Mouse (Mus musculus) Patski (cell line): ENCODE results near the gene Zbtb25. TPM values are rescaled to one million over a fixed set of nuclear protein-coding genes. Genes with fewer than 3 reads are reported as not detected.

Experiments
- ATAC-seq: fragments of 100-300 bp; one replicate; pipeline ENCODE4 v1.8.0; 2021
- CTCF ChIA-PET: fragments of 350-600 bp; sonication (Branson Sonifier 250); formaldehyde crosslinking; loops from one replicate; lab custom pipeline; 2022; ENCODE audit warnings: inconsistent platforms; lab: Charles Lee
- POLR2A ChIA-PET: fragments of 350-600 bp; sonication (Branson Sonifier 250); formaldehyde crosslinking; loops from one replicate; lab custom pipeline; 2022; ENCODE audit warnings: antibody characterized with exemption, inconsistent platforms; lab: Charles Lee
- DNase-seq: peaks from one replicate; pipeline ENCODE4 v3.0.0-alpha.2; 2011; ENCODE audit warnings: low read depth, low spot score
- H3K27me3 ChIP-seq: fragments of 371-371 bp; one replicate; pipeline ENCODE4 v1.5.1; 2021
- CTCF ChIP-seq: fragments of 100-300 bp; IDR thresholded peaks from one replicate; pipeline ENCODE4 v1.5.1; 2021
- in situ Hi-C: fragments of 300-500 bp; cut with MboI; formaldehyde crosslinking; loops from 3 replicates; pipeline ENCODE4 v1.11.1; 2018; ENCODE audit warnings: low pct_unique_long_range_greater_than_20kb, mixed read lengths
- polyA plus RNA-seq: library from polyadenylated mRNA; unstranded; gene quantifications from one replicate; pipeline ENCODE4 v1.2.3, GENCODE M21; 2021

Zbtb25 gene
- 12.0 TPM for polyA plus RNA-seq

DNA sequence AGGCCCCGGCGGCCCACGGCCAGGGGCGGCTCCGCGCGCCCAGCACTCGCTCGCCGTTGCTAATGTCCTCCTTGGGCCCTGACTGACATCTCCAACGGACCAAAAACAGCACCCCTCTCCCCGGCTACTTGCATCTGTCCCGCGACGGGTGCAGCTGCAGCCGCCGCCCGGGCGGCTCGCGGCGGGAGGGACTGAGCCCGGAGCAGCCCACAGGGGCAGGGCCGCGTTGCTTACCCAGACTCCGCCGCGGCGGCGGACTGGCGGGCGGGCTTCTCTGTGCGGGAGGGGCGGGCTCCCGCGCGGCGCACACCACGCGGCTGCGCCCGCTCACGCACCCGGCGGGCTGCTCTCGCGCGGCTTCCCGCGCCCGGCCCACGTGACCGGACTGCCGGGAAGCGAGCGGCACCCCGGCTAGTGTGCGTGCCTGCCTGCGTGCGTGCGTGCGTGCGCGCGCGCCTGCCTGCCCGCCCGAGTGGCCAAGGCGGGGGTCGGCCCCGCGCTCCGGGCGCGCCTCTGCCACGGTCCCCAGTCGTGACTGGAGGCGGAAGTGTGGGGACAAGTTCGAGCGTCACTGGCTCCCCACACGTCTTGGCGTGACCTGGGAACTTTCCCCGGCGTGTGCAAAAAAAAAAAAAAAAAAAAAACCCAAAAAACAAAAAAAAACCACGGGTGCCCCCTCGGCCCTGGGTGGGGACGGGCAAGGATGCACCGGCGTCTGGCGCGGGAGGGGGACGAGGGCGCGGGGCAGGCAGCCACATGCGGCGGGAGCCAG, at the start of gene Zbtb25:
Gene Zbtb25, minus strand, starts transcription at position 397 of the 772 bp plus-strand sequence.
- no peaks in the 10 kb centered on the region for H3K27me3 ChIP-seq
- in situ Hi-C loops = loop anchor here (10.0 kb wide), 1 partner anchor 225 kb away; no protein-coding TSS in a partner anchor
- POLR2A ChIA-PET = interaction anchor here (0.6 kb wide), 1 partner anchor 9 kb away, joined by 3 read pairs; no protein-coding TSS in a partner anchor
- CTCF ChIA-PET = no interaction called here
- DNase-seq (no peak), ATAC-seq (peak; percentile 62)
- TF ChIP-seq CTCF = no peak

DNA sequence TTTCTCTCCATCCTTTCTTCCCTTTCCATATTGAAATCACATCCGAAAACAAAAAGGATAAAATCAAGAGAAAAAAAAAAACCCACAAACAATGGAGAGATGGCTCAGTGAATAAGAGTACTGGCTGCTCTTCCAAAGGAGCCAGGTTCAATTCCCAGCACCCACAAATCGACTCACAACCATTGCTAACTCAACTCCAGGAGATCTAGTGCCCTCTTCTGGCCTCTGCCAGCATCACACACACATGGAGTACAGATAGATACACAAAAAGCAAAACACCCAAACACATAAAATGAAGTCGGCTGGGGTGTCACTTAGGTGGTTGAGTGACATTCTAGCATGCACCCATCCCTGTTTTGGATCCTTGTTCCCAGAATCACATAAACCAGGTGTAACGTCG, 48.9 kb upstream of the Zbtb25 start:
- ATAC-seq (no peak), DNase-seq (no peak)
- in situ Hi-C loops = no loop called here
- CTCF ChIA-PET = no interaction called here
- no peaks in the 10 kb centered on the region for H3K27me3 ChIP-seq
- POLR2A ChIA-PET = no interaction called here
- TF ChIP-seq CTCF = no peak

- DNase-seq = no peak
- no peak for ATAC-seq
- POLR2A ChIA-PET = no interaction called here
- in situ Hi-C loops = no loop called here
- no peaks in the 10 kb centered on the region for H3K27me3 ChIP-seq
- TF ChIP-seq CTCF = no peak
- CTCF ChIA-PET = no interaction called here
Measured at GRCm38 (mm10) chr12:76417433-76417854, 48.0 kb upstream of the Zbtb25 start, which contains the start of gene Ppp1r36. TSS of gene Ppp1r36 (plus strand) at chr12:76417538.

GRCm38 (mm10) chr12:76415383-76416010, 46.1 kb upstream of the Zbtb25 start:
- no peak for DNase-seq
- ChIA-PET POLR2A (no interaction called here), CTCF (no interaction called here)
- ATAC-seq = no peak
- no peak for TF ChIP-seq CTCF
- in situ Hi-C loops = no loop called here
- H3K27me3 ChIP-seq = no peaks in the 10 kb centered on the region

- ATAC-seq (no peak), DNase-seq (no peak)
- ChIA-PET POLR2A (no interaction called here), CTCF (no interaction called here)
- no peaks in the 10 kb centered on the region for H3K27me3 ChIP-seq
- in situ Hi-C loops = loop anchor here (5.0 kb wide), 1 partner anchor 38 kb away; no protein-coding TSS in a partner anchor
- TF ChIP-seq CTCF = no peak
Measured at GRCm38 (mm10) chr12:76409166-76409565, 39.8 kb upstream of the Zbtb25 start.

GRCm38 (mm10) chr12:76407184-76407583, 37.8 kb upstream of the Zbtb25 start:
- in situ Hi-C loops = loop anchor here (5.0 kb wide), 1 partner anchor 40 kb away; no protein-coding TSS in a partner anchor
- CTCF ChIA-PET = interaction anchor here (1.2 kb wide), 3 partner anchors 9 to 39 kb away, joined by 3 read pairs; no protein-coding TSS in a partner anchor
- POLR2A ChIA-PET = interaction anchor here (0.6 kb wide), 2 partner anchors 27 to 66 kb away, joined by 3 to 6 read pairs; no protein-coding TSS in a partner anchor
- TF ChIP-seq CTCF = no peak
- no peak for DNase-seq
- H3K27me3 ChIP-seq = no peaks in the 10 kb centered on the region
- no peak for ATAC-seq

- ATAC-seq (no peak), DNase-seq (no peak)
- no peak for TF ChIP-seq CTCF
- in situ Hi-C loops = loop anchor here (5.0 kb wide), 1 partner anchor 41 kb away; no protein-coding TSS in a partner anchor
- no peaks in the 10 kb centered on the region for H3K27me3 ChIP-seq
- CTCF ChIA-PET = interaction anchor here (1.2 kb wide), 1 partner anchor 40 kb away, joined by 3 read pairs; no protein-coding TSS in a partner anchor
- POLR2A ChIA-PET = no interaction called here
Measured at GRCm38 (mm10) chr12:76405971-76406370, 36.6 kb upstream of the Zbtb25 start.

DNA sequence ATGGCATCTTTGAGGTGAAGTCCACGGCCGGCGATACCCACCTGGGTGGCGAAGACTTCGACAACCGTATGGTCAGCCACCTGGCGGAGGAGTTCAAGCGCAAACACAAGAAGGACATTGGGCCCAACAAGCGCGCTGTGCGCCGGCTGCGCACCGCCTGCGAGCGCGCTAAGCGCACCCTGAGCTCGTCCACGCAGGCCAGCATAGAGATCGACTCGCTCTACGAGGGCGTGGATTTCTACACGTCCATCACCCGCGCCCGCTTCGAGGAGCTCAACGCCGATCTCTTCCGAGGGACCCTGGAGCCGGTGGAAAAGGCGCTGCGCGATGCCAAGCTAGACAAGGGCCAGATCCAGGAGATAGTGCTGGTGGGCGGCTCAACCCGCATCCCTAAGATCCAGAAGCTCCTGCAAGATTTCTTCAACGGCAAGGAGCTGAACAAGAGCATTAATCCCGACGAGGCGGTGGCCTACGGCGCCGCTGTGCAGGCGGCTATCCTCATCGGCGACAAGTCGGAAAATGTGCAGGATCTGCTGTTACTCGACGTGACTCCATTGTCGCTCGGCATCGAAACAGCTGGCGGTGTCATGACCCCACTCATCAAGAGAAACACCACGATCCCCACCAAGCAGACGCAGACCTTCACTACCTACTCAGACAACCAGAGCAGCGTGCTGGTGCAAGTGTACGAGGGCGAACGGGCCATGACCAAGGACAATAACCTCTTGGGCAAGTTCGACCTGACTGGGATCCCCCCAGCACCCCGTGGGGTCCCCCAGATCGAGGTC, 36.0 kb upstream of the Zbtb25 start:
- CTCF ChIA-PET = no interaction called here
- no peaks in the 10 kb centered on the region for H3K27me3 ChIP-seq
- no peak for ATAC-seq

GRCm38 (mm10) chr12:76404836-76405182, 35.4 kb upstream of the Zbtb25 start:
- POLR2A ChIA-PET = interaction anchor here (0.8 kb wide), 1 partner anchor 62 kb away, joined by 3 read pairs; no protein-coding TSS in a partner anchor
- ATAC-seq (no peak), DNase-seq (no peak)
- no peaks in the 10 kb centered on the region for H3K27me3 ChIP-seq
- in situ Hi-C loops = loop anchor here (5.0 kb wide), 1 partner anchor 42 kb away; no protein-coding TSS in a partner anchor
- CTCF ChIA-PET = no interaction called here
- TF ChIP-seq CTCF = no peak

More for the DNA sequence above, 36.0 kb upstream of the Zbtb25 start:
- POLR2A ChIA-PET = no interaction called here
- in situ Hi-C loops = loop anchor here (5.0 kb wide), 1 partner anchor 42 kb away; no protein-coding TSS in a partner anchor
- no peak for TF ChIP-seq CTCF
- DNase-seq = no peak

- no peak for TF ChIP-seq CTCF
- ATAC-seq = peak; percentile 100
- POLR2A ChIA-PET = interaction anchor here (0.8 kb wide), 1 partner anchor 63 kb away, joined by 3 read pairs; no protein-coding TSS in a partner anchor
- DNase-seq = peak; percentile 95
- no peaks in the 10 kb centered on the region for H3K27me3 ChIP-seq
- CTCF ChIA-PET = no interaction called here
- in situ Hi-C loops = no loop called here
Measured at GRCm38 (mm10) chr12:76403886-76404537, 34.6 kb upstream of the Zbtb25 start, which contains the start of gene Hspa2. TSS of gene Hspa2 (plus strand) at chr12:76404176.
